Mouse (Mus musculus): ENCODE measurements around the gene Gm10260.

Gene Gm10260

DNA sequence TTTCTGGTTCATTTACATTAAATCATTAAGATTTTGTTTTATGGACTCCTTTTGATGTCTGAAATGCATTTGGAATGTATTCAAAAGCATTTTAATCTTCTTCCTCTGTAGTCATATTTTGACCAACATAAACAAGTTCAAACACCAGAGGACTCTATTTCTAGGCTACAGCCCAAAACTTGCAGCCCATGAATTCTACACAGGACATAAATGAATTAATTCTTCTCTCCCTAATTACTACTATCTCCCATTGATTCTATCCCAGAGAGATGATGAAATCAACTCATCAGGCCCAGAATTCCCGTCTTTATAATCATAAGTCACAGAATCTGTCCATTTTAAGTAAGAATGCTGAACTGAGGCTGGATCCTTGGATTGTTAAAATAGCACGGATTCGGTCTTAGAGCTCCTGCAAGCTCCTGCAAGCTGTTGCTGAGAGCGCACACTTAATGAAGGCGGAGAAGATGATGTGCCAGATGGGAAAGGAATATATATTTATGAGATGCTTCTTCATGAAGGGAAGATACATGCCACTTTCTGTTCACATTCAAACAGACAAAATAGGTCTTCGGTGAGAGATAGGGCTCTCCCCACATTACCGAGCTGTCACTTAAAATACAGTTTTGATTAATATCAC, 7.7 kb upstream of the Gm10260 start:
- DNase-seq: no peak

DNA sequence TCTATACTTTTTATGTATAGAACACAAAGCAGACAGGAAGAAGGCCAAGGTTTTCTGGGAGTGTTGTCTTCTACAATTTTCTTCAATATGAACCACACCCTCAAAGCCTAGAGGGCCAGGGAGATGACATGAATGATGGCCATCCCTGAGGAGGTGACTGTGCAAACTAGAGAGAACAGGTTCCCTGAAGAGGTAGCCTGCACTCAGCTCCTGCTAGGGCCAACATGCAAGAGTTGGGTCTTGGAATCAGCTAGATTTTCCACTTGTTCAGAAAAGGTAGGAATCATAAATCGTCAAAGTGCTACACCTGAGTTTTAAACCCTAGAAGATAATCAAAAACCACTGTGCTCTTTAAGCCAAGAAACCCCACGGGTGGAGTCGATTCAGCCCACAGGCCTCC, 6.2 kb upstream of the Gm10260 start:
- no peak for DNase-seq

DNA sequence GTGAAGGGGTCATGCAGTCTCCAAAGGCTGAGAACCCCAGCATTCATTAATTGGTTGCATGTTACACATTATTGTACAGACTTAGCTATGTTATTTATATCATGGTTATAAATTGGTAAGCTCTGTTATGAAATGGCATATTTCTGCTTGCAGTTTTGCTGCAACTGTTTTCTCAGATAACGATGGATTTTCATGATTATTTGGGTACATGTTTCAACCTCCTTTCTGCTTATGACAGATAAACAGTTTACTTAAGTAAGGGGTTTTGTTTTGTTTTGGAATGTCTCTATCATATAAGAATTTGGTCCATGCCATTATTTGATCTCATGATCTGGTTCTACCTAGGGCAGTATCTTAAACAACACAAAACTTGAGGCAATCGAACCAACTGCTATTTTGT, 5.5 kb upstream of the Gm10260 start:
- DNase-seq: no peak

DNA sequence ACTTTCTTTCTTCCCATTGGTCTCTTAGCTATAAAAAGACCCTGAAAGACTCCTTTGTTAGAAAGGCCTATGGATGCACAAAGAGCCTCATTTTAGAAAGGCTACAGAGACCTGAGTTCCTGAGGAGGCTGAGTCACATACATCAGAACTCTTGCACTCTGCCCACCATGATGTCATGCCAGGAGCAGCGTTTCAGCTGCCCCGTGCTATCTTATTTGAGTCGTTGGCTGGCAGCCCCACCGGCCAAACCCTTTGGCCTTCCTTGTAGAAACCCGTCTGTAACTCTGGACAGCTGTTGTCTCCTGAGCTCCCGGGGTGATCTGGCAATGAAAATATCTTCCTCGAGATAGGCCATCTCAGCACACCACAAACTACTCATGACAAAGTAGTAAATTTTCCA, 3.6 kb upstream of the Gm10260 start:
- DNase-seq: peak; percentile 20

- DNase-seq: no peak
Observed at GRCm38 (mm10) chr13:97763436-97763835, 3.0 kb upstream of the Gm10260 start.

DNA sequence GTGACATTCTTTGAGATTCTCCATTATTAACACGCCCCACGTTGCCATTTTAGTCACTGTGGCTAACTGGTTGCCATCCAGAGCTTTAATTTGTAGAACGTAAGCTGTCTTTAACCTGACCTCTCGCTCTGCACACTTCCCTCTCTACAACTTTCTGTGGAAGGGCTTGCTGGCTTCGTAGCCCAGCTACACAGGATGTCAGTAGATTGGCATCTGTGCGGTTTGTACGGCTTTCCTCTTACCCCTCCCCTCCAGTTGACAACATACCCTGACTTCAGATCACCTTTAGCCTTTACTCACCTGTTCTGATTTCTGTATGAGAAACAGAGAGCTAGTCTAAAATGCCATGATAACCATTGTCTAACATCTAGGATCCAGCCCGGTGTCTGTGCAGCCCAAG, 1.7 kb upstream of the Gm10260 start:
- no peak for DNase-seq

DNA sequence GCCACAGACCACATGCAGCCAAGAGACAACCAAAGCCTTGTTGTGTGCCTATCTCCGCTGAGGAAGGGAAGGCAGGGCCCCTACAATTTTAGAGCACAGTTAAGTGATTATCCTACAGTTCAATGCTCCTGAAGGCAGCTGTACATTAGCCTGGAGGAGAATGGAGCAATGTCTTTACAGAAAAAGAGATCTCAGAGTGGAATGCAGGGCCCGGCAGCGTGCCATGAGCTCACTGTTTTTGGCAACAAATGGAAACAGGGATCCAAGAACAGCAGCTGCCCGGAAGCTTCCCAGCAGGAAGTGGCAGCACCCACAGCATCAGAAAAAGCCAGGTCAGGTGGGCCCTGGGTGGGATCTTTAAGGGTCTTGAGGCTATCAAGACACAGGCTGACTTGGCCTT, 3.4 kb downstream of the Gm10260 start:
- DNase-seq: peak; percentile 64

- DNase-seq: no peak
Observed at GRCm38 (mm10) chr13:97756091-97756490, 4.3 kb downstream of the Gm10260 start.

GRCm38 (mm10) chr13:97750851-97751381, 9.5 kb downstream of the Gm10260 start:
- peak; percentile 13 for DNase-seq

- DNase-seq: no peak
Observed at GRCm38 (mm10) chr13:97747037-97747860, 13.2 kb downstream of the Gm10260 start.

DNA sequence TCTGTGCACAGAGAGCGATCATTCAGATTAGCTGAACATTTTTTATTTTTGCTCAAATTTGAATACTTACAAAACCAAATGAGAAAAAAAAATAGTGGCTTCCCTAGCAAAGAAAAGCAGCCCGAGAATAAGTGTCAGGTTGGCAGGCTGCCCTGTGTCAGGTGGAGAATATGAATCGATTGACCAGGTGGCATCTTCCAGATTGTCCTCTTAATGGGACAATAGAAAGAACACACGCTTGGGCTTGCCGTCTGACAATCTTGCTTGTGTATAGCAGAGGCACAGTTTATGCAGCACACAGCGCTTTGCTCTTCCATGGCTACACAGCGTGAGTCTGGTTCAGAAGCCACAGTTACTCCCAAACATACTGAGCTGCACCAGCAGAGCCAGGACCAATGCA, 15.8 kb downstream of the Gm10260 start:
- DNase-seq: no peak

- no peak for DNase-seq
Observed at GRCm38 (mm10) chr13:97744036-97744435, 16.4 kb downstream of the Gm10260 start.

GRCm38 (mm10) chr13:97743229-97743988, 17.0 kb downstream of the Gm10260 start:
- no peak for DNase-seq

GRCm38 (mm10) chr13:97735931-97736330, 24.5 kb downstream of the Gm10260 start:
- DNase-seq: no peak

- DNase-seq: no peak
Observed at GRCm38 (mm10) chr13:97734760-97735159, 25.7 kb downstream of the Gm10260 start.

- peak; percentile 34 for DNase-seq
Observed at GRCm38 (mm10) chr13:97725160-97725825, 35.1 kb downstream of the Gm10260 start.

- DNase-seq: no peak
Observed at GRCm38 (mm10) chr13:97724551-97724950, 35.9 kb downstream of the Gm10260 start.

- peak; percentile 22 for DNase-seq
Observed at GRCm38 (mm10) chr13:97712506-97713275, 47.7 kb downstream of the Gm10260 start.

DNA sequence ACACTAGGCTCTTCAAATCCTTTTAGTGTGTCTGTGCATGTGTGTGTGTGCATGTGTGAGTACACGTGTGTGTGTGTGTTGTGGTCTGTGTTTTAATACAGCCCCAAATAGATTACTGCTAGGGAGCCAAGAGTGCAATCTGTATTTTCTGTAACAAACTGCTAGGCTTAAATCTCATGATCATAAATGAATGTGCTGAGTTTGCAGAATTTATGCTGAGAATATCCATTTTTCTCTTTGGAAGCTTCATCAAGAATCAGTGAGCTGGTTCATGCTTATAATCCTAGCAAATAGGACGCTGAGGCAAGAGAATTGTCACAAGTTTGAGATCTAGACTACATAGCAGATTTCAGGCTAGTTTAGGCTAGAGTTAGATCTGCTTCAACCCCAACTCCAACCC, 48.9 kb downstream of the Gm10260 start:
- DNase-seq: no peak

Data from lung, postnatal 10 days (tissue).